Mouse (Mus musculus) right cerebral cortex, postnatal 36 days (tissue): ENCODE measurements at regions not wholly inside any gene's neighbourhood (a gene's known extent, or its start where the extent isn't known, plus 50 kb on each side); places are given as distances from the start of the nearest gene placed in this dataset.

Experiments used
- DNase-seq, 2 experiments: peaks; one replicate each; pipeline ENCODE4 v3.0.0; 2022; ENCODE audit warnings: low spot score in 2 of 2, mixed read lengths in 1 of 2

GRCm38 (mm10) chr3:147443691-147443960, 591.5 kb downstream of the Ttll7 start:
- DNase-seq = no peak

GRCm38 (mm10) chr3:147444005-147444763, 592.0 kb downstream of the Ttll7 start:
- DNase-seq = no peak

GRCm38 (mm10) chr3:147445066-147445844, 593.1 kb downstream of the Ttll7 start:
- DNase-seq = no peak

GRCm38 (mm10) chr3:147445884-147446283, 593.7 kb downstream of the Ttll7 start:
- DNase-seq = no peak

- DNase-seq = no peak
Observed at GRCm38 (mm10) chr3:147452176-147452575, 600.0 kb downstream of the Ttll7 start.

- DNase-seq = no peak
Observed at GRCm38 (mm10) chr3:147455383-147455782, 603.2 kb downstream of the Ttll7 start.

- no peak for DNase-seq
Observed at GRCm38 (mm10) chr3:147456294-147456693, 604.1 kb downstream of the Ttll7 start.

- DNase-seq = no peak
Observed at GRCm38 (mm10) chr3:147458115-147458514, 605.9 kb downstream of the Ttll7 start.

GRCm38 (mm10) chr3:147479890-147480289, 627.7 kb downstream of the Ttll7 start:
- no peak for DNase-seq
